Mouse (Mus musculus): Measurements from ENCODE around the gene Hspe1.

Gene Hspe1

DNA sequence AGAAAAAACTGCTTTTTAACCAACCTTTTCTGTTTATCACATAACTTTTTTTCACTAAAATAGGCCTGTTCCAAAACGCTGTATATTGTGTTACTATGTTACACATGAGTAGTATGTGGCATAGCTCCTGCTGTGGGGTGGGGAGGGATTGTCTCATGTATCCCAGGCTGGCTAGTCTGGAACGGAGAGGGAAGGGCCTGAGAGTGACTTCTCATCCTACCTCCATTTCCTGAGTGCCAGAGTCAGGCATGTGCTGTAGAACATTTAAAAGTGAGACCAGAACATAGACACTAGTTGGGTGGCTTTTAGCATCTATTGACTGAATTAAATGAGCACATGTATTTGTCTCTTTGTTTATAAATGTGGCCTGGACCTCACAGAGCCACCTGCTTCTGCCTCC lies 45.2 kb downstream of the Hspe1 start:
- DNase-seq (ENCODE audit: low read depth, low spot score): no peak

DNA sequence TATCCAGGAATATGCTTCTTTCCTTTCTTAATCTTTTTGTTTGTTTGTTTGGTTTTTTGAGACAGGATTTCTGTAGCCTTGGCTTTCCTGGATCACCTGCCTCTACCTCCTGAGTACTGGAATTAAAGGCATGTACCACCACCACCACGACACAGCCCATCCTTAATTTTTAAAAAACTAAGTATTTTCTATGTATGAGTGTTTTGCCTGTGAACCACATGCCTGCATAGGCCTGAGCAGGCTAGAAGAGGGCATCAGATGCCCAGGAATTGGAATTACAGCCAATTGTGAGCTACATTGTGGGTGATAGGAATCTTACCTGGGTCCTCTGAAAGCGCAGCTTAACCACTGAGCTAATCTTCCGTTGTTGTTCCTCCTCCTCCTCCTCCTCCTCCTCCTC lies 46.4 kb downstream of the Hspe1 start:
- DNase-seq (ENCODE audit: low read depth, low spot score): no peak

DNA sequence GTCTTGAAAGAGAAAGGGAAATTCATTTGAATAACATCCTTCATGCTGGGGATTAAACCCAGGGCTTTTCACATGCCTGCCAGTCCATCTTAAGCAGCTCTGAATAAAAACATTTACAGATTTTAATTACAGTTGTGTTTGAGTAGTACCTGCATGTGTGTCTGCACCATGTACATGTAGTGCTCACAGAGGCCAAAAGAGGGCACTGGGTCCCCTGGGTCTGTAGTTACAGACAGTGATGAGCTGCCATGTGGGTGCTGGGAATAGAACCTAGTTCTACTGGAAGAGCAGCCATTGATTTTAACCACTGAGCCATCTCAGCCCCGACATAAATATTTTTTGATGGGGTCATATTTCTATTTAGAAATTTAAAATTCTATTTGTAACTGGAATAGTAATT lies 47.9 kb downstream of the Hspe1 start:
- DNase-seq (ENCODE audit: low read depth, low spot score): no peak
